Mouse (Mus musculus) hindbrain, embryonic 14.5 days (tissue): ENCODE data around the gene Pwwp2b. TPM values are rescaled to one million over a fixed set of nuclear protein-coding genes. Genes with fewer than 3 reads are reported as not detected.

Experiments
- ATAC-seq: fragments of 200-750 bp; cut with Nextera tagmentation; 2 replicates; pipeline ENCODE4 v1.8.0; 2017; ENCODE audit warnings: moderate number of reproducible peaks, mild to moderate bottlenecking, moderate TSS enrichment, moderate library complexity; ENCODE audit not compliant: low FRiP score
- DNase-seq: peaks from one replicate; pipeline ENCODE4 v3.0.0-alpha.2; 2015; ENCODE audit warnings: low spot score
- H3K27ac ChIP-seq: fragments of 300-500 bp; sonication (generic); 2 replicates; pipeline ENCODE4 v1.5.1; 2014; ENCODE audit warnings: mild to moderate bottlenecking, moderate library complexity
- H3K27me3 ChIP-seq: fragments of 300-500 bp; sonication (generic); 2 replicates; pipeline ENCODE4 v1.6.1; 2014; ENCODE audit warnings: mild to moderate bottlenecking, low read length, mixed read lengths; ENCODE audit not compliant: control insufficient read depth, insufficient read depth
- H3K36me3 ChIP-seq: fragments of 300-500 bp; sonication (generic); replicated peaks from 2 replicates; pipeline ENCODE4 v1.6.1; 2014; ENCODE audit not compliant: control insufficient read depth, insufficient read depth
- H3K4me1 ChIP-seq: fragments of 300-500 bp; sonication (generic); replicated peaks from 2 replicates; pipeline ENCODE4 v1.6.1; 2014; ENCODE audit warnings: antibody characterized with exemption, low read length, mixed read lengths; ENCODE audit not compliant: control insufficient read depth, insufficient read depth
- H3K4me2 ChIP-seq: fragments of 300-500 bp; sonication (generic); replicated peaks from 2 replicates; pipeline ENCODE4 v1.6.1; 2014; ENCODE audit warnings: mild to moderate bottlenecking, moderate library complexity
- H3K4me3 ChIP-seq: fragments of 300-500 bp; sonication (generic); replicated peaks from 2 replicates; pipeline ENCODE4 v1.5.1; 2014; ENCODE audit warnings: mild to moderate bottlenecking, low read length
- H3K9ac ChIP-seq: fragments of 300-500 bp; sonication (generic); 2 replicates; pipeline ENCODE4 v1.6.1; 2014
- H3K9me3 ChIP-seq: fragments of 300-500 bp; sonication (generic); 2 replicates; pipeline ENCODE4 v1.6.1; 2016; ENCODE audit warnings: low read length; ENCODE audit not compliant: control insufficient read depth
- WGBS: fragments of 180-500 bp; shearing (Covaris S2); extraction: QIAGEN DNeasy Blood & Tissue Kit; methylation state at CpG from one replicate; pipeline ENCODE4 v1.1.7; 2014; 5-methylcytosine and 5-hydroxymethylcytosine counted together
- polyA plus RNA-seq: library from polyadenylated mRNA; unstranded; fragments of >200 nt; fragmentation: Nextera tagmentation; extraction: Ambion mirVana; gene quantifications from 2 replicates; pipeline ENCODE4 v1.2.1, GENCODE M21; 2014

Gene Pwwp2b
- polyA plus RNA-seq, 1 experiment from 2014 or later, result 5.2 TPM

DNA sequence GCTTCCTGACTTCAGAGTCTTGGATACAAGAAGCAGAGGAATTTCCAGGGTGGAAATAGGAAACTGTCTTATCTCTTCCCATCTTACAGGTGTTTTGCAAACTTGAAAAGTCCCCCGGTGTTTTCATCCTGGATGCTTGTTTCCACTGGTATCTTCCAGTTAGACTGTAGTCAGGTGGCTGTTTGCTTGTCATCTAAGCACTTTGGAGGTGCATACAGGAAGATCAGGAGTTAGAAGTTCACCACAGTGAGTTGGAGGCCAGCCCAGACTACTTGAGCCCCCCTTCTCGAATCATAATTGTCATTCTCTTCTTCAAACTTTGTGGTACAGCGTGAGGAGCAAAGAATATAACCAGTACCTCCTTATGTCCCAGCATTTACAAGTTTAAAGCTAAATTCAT, 34.1 kb upstream of the Pwwp2b start:
- H3K4me2 ChIP-seq, result no peak overlapping the region
- no peaks in the 10 kb centered on the region for H3K27me3 ChIP-seq
- peaks cover 11% of the 10 kb centered on the region for H3K4me1 ChIP-seq
- 87% methylated on average over 3 of the region's 3 CpGs for WGBS
- DNase-seq (no peak), ATAC-seq (no peak)
- no peak overlapping the region for H3K9ac ChIP-seq
- H3K9me3 ChIP-seq, result no peaks in the 10 kb centered on the region
- H3K36me3 ChIP-seq, result no peaks in the 10 kb centered on the region
- H3K4me3 ChIP-seq, result no peak overlapping the region
- no peak overlapping the region for H3K27ac ChIP-seq

DNA sequence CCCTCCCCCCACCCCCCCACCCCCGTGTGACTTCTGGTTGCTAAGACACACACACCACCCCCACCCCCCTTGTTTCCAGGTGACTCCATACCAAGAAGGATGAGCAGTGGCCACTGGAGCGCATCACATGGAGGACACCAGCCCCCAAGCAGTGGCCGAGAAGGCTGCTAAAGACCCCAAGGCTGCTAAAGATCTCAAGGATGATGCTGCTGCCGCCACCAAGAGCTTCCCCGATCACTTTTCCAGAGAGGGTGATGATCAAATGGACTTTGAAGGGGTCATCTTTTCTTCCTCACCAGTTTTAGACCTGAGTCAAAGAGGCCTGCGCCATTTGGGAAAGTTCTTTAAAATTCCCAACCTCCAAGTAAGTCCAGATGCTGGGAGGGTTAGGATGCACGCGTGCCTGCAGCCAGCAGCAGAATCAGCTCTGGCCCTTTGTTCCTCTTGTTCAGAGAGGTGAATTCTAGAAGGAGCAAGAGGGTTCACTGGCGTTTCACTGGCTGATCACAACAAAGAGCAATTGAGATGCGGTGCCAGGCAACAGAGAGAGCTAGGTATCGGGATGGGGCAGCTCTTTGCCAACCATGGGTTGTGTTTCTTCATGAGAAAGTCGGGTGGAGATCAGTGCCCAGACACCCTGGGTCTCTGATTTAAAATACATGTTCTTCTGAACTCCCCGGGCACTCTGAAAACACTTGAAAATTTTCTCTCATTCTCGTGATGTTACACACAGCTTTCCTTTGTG, 33.5 kb upstream of the Pwwp2b start:
- H3K4me3 ChIP-seq, result no peak overlapping the region
- H3K9ac ChIP-seq, result no peak overlapping the region
- H3K4me1 ChIP-seq, result peaks cover 11% of the 10 kb centered on the region
- H3K27me3 ChIP-seq, result no peaks in the 10 kb centered on the region
- DNase-seq (no peak), ATAC-seq (no peak)
- H3K4me2 ChIP-seq, result no peak overlapping the region
- H3K36me3 ChIP-seq, result no peaks in the 10 kb centered on the region
- H3K27ac ChIP-seq, result no peak overlapping the region
- H3K9me3 ChIP-seq, result no peaks in the 10 kb centered on the region
- 77% methylated on average over 14 of the region's 14 CpGs for WGBS

DNA sequence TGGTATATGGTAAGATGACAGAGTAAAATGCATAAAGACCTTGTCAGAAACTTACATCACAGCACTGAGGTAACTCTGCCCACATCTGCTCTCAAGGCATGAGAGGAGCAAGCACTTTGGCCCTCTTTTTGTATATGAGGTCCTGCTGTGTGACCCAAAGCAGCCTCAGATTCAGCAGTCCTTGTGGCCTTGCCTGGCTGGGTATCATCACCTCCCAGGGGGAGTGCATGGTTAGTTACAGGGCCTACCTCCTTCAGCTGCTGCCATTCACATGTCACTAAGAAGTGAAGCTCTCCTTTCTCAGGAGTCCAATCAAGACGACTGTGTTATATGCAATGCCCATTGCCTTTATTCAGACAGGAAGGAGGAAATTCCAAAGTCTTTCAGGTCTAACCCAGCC, 32.8 kb upstream of the Pwwp2b start:
- Histone ChIP-seq H3K4me2 (no peak overlapping the region), H3K4me1 (peaks cover 11% of the 10 kb centered on the region), H3K36me3 (no peaks in the 10 kb centered on the region), H3K27ac (no peak overlapping the region), H3K4me3 (no peak overlapping the region), H3K9ac (no peak overlapping the region), H3K27me3 (no peaks in the 10 kb centered on the region), H3K9me3 (no peaks in the 10 kb centered on the region)
- no peak for ATAC-seq
- no peak for DNase-seq
- 87% methylated on average over 1 of the region's 1 CpGs for WGBS

DNA sequence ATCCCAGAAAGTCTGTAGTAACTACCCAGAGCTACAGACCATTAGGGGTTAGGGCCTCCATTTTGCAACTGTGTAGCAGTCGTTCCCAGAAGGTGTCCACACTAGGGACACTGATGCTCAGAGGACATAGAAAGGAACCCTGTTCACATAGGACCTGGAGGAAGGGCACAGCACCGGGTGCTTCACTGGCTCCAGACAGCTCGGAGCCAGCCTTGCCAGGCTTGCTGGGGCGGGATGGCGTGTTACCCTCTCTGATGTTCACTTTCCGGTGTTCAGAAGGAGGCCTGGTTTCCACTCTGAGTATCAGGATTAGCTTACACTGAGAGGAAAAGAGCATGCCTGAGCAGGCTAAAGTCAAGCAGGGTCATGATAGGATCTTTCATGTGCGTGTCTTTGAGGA, 32.3 kb upstream of the Pwwp2b start:
- Histone ChIP-seq H3K36me3 (no peaks in the 10 kb centered on the region), H3K9me3 (no peaks in the 10 kb centered on the region), H3K4me2 (no peak overlapping the region), H3K4me3 (no peak overlapping the region), H3K27me3 (no peaks in the 10 kb centered on the region), H3K9ac (no peak overlapping the region), H3K27ac (no peak overlapping the region), H3K4me1 (peaks cover 11% of the 10 kb centered on the region)
- ATAC-seq (no peak), DNase-seq (no peak)
- WGBS, result 92% methylated on average over 7 of the region's 7 CpGs

DNA sequence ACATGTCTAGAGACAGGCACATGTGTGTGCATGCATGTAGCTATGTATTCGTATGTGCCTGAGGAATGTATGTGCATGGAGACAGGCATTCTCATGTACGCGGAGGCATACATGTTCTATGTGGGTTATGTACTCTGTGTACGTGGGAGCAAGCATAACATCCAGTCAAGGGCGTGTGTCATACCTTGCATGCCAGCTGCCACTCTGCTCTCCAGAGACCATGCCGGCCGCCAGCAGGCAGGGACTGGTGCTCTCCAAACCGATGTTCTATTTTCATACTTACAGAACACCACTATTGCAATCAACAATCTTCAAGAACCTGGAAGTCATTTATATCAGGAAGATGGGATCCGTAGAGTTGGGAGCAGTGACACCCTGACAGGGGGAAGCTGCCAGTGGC, 31.8 kb upstream of the Pwwp2b start:
- WGBS, result 92% methylated on average over 9 of the region's 9 CpGs
- Histone ChIP-seq H3K4me2 (no peak overlapping the region), H3K36me3 (no peaks in the 10 kb centered on the region), H3K4me1 (peaks cover 11% of the 10 kb centered on the region), H3K9me3 (no peaks in the 10 kb centered on the region), H3K4me3 (no peak overlapping the region), H3K27ac (no peak overlapping the region), H3K9ac (no peak overlapping the region), H3K27me3 (no peaks in the 10 kb centered on the region)
- ATAC-seq (no peak), DNase-seq (no peak)

DNA sequence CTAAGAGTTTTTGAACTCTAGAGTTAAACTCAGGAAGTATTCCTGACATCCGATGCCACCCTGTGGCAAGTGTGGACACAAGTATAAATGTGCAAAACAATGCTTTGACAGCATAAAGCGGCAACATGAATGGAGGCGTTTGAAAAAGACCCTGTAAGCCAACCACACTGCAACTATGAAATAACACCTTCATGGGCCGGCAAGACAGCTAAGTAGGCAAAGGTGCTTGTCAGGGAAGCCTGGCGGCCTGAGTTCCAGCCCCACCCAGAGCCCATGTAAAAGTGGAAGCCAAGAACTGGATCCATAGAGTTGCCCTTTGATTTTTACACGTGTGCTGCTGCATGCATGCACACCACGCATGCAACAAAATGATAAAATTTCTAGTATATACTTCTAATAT, 31.2 kb upstream of the Pwwp2b start:
- DNase-seq, result no peak
- peaks cover 11% of the 10 kb centered on the region for H3K4me1 ChIP-seq
- H3K27ac ChIP-seq, result no peak overlapping the region
- H3K27me3 ChIP-seq, result no peaks in the 10 kb centered on the region
- no peaks in the 10 kb centered on the region for H3K9me3 ChIP-seq
- H3K9ac ChIP-seq, result no peak overlapping the region
- no peak for ATAC-seq
- H3K4me3 ChIP-seq, result no peak overlapping the region
- WGBS, result 87% methylated on average over 7 of the region's 7 CpGs
- no peaks in the 10 kb centered on the region for H3K36me3 ChIP-seq
- H3K4me2 ChIP-seq, result no peak overlapping the region

DNA sequence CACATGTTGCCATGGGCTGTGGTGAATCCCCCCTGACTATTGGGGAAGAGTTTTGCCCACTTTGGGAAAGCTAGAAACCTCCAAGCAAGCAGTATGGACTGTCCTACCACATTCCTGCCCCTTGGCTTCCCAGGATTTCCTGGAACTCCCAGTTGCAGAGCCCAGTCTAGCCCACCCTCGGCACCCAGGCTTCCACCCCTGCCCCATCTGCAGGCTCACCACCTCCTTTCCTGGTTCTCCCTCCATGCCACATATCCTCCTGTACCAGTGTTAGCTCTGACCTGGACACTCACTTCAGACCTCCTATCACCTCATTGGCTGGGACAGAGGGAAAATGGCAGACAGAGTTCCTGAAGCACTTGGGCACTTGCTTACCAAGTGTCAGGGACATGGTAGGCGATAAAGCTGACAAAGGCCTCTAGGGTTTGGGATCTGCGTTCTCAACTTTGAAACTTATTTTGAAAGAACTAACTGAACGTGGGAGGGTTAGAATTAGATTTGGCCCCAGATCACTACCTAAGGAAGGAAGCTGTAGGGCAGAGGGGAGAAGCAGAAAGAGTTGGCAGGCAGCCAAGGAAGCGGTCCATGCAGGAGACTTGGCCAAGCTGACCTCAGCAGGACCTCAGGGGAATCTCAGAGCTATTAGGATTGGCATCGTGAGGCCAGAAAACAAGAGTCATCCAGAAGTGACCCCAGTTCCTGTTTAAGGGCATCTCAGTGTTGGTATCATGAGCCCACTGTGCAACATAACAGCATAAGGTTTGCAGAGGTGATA, 29.5 kb upstream of the Pwwp2b start:
- 64% methylated on average over 6 of the region's 6 CpGs for WGBS
- no peak for ATAC-seq

DNA sequence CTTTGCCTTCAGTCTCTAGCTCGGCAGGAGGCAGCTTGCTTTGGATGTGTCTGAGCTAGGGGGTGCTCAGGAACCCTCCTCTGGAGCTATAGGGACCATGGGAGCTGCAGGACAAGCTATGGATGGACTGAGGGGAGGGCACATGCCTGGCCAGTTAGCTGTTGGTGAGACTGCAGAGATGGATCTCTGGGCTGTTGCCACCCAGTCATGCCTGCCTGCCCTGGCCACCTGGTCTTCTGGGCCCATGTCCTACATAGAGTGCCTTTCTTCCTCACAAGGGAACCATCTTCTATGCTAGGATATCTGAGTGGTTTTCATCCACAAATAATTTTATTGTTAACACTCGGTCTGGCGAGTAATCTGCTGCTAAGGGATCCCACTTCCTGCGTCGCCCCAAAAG, 28.8 kb upstream of the Pwwp2b start:
- Histone ChIP-seq H3K36me3 (no peaks in the 10 kb centered on the region), H3K9me3 (no peaks in the 10 kb centered on the region), H3K27ac (no peak overlapping the region), H3K4me3 (no peak overlapping the region), H3K4me2 (no peak overlapping the region), H3K9ac (no peak overlapping the region), H3K4me1 (no peaks in the 10 kb centered on the region), H3K27me3 (no peaks in the 10 kb centered on the region)
- no peak for DNase-seq
- ATAC-seq, result no peak
- WGBS, result 90% methylated on average over 5 of the region's 5 CpGs

More for the DNA sequence above, 29.5 kb upstream of the Pwwp2b start:
- Histone ChIP-seq H3K4me3 (no peak overlapping the region), H3K4me1 (0 out of 2 replicates have a peak, but pooled peaks cover 3% of the 10 kb centered on the region), H3K9me3 (no peaks in the 10 kb centered on the region), H3K27me3 (no peaks in the 10 kb centered on the region), H3K36me3 (no peaks in the 10 kb centered on the region), H3K27ac (no peak overlapping the region), H3K9ac (no peak overlapping the region), H3K4me2 (no peak overlapping the region)
- no peak for DNase-seq

DNA sequence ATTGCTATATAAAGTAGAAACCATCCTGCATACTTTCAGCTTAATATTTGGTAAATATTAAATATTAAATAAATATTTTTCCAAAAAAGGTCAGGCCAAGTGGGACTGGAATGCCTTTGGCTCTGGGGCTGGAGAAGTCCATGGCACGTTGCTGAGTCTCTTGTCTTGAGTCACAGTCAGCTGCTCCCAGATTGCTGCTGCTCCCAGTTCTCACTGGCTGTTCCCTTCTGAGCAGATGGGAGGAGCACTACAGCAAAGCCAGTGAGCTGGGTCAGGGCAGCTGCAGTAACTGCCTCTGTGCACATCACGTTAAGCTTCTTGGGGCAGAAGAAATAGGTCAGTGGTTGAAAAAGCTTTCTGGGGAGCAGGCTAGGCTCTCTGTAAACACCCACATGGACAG, 28.0 kb upstream of the Pwwp2b start:
- Histone ChIP-seq H3K9ac (no peak overlapping the region), H3K36me3 (no peaks in the 10 kb centered on the region), H3K9me3 (no peaks in the 10 kb centered on the region), H3K4me1 (no peaks in the 10 kb centered on the region), H3K4me2 (no peak overlapping the region), H3K27me3 (no peaks in the 10 kb centered on the region), H3K27ac (no peak overlapping the region), H3K4me3 (no peak overlapping the region)
- WGBS, result 28% methylated on average over 2 of the region's 2 CpGs
- ATAC-seq (no peak), DNase-seq (no peak)
